Mouse (Mus musculus) left cerebral cortex, adult 11 months (tissue): ENCODE measurements around the gene Cd300ld3.
"Not testable (repeated sequence)": the region's sequence is repeated elsewhere in the genome, so short reads cannot be mapped to it uniquely, and the experiment has no call there.

Source experiments
- DNase-seq: peaks from one replicate; pipeline ENCODE4 v3.0.0; 2022; ENCODE audit warnings: low spot score

The Cd300ld3 gene

GRCm38 (mm10) chr11:115052991-115053390 lies 4.8 kb upstream of the Cd300ld3 start:
- DNase-seq, result no peak

- no peak for DNase-seq
These were observed 4.0 kb upstream of the Cd300ld3 start for GRCm38 (mm10) chr11:115052206-115052605.

GRCm38 (mm10) chr11:115049282-115049895 lies 1.2 kb upstream of the Cd300ld3 start:
- no peak for DNase-seq

GRCm38 (mm10) chr11:115037669-115038068 lies 10.5 kb downstream of the Cd300ld3 start, which contains the start of gene Cd300ld5:
Cd300ld5 (minus strand) TSS chr11:115037769.
- not testable (repeated sequence) for DNase-seq

DNA sequence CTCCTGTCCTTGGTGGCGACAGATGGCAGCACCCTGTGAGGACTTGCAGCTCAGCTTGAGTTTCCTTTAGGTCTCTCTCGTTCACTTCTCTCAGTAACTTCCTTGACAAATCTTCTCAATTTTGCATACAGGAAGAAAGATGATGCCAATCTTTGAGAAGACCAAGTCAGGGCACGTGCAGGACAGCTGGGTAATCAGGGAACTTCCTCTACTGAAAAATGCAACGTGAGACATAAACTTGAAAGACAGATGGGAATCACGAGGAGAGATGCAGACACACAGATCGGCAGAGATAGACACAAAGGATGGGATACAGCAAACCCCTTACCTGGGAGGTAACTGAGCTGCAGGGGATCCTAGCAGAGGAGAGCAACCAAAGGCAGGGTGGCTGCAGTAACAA lies 21.3 kb downstream of the Cd300ld3 start, which contains the start of gene Cd300ld4:
Cd300ld4 (minus strand) TSS at position 101 of the 400 bp plus-strand sequence.
- DNase-seq, result not testable (repeated sequence)

DNA sequence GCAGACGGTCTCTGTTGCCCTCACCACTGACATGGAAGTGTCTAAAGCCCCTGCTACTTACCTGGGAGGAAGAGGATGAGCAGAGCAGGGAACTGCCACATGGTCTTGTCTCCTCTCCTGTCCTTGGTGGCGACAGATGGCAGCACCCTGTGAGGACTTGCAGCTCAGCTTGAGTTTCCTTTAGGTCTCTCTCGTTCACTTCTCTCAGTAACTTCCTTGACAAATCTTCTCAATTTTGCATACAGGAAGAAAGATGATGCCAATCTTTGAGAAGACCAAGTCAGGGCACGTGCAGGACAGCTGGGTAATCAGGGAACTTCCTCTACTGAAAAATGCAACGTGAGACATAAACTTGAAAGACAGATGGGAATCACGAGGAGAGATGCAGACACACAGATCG lies 32.1 kb downstream of the Cd300ld3 start, which contains the start of gene Cd300ld2:
Cd300ld2 (minus strand) TSS at position 101 of the 400 bp plus-strand sequence.
- not testable (repeated sequence) for DNase-seq

DNA sequence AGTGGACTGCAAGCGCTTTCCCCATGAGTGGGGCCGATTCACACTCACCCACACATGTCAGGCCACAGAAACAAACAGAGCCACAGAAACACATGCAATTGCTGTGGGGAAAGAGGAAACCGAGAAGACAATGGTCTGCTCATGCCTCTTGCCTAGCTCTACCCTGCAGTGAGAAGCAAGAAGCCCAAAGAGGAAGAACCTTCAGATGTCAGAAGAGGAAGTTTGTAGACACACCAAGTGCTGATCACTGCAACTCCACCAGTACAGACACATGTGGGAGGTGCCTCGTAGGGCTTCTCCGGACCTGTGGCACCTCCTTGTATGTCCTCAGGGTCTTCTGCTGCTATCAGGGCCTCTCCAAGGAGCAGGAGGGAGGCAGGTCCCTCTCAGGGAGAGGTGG lies 44.1 kb downstream of the Cd300ld3 start:
- no peak for DNase-seq

DNA sequence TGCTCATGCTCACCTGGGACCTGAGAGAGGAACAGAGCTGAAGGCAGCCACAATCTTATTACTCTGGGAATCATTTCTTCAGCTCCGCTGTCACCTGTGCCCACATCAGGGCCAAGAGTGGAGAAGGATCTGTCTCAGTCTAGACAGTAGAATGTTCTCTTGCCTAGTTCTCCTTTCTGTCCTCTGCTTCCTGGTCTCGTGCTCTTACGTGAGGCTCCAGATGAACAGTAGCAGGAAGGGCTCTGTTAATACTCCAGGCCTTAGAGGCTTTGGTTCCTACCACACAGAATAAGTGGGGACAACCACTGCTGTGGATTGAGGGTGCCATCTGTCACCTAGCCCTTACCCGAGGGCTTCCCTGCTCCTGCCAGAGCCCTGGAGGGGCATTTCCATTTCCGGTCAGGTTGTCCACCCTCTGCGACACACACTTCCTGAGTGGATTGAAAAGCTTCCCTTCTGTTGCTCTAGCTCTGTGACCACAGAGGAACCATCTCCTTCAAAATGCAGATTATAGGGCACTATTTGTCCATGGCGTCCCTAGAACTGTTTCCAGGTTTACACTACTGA lies 46.7 kb downstream of the Cd300ld3 start, which contains the start of gene Cd300c2:
Cd300c2 (minus strand) TSS at position 407 of the 567 bp plus-strand sequence.
- no peak for DNase-seq
